ENCODE assay signal across 8 mouse cellular contexts in the genomic region with DNA sequence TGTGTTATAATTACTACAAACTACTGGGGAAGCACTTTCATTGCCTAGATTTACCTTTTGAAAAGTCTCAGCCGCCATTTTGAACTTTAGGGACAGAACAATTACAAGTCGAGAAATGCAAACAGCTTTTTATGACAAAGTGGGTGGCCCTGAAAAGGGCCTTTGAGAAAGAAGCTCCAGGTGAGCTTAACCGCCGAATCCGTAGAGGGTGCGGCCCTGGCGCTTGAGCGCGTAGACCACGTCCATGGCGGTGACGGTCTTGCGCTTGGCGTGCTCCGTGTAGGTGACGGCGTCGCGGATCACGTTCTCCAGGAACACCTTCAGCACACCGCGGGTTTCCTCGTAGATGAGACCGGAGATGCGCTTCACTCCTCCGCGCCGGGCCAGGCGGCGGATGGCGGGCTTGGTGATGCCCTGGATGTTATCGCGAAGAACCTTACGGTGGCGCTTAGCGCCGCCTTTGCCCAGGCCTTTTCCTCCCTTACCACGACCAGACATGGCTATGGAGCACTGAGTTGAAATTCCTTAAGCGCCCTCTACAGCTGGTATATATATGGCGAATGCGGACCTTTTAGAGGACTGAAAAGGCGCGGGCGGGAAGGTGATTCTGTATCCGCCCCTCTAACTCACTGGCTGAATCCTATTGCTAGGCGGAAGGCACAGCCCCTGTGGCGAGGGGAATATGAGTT. TPM values are rescaled to one million over a fixed set of nuclear protein-coding genes. Genes with fewer than 3 reads are reported as not detected.
DNase-seq lines count a peak whose midpoint lies in the region; ATAC-seq and TF ChIP-seq lines count a peak whose summit lies in the region.
"Not testable (repeated sequence)": the region's sequence is repeated elsewhere in the genome, so short reads cannot be mapped to it uniquely, and the experiment has no call there.

A gene (minus strand): TSS at position 503 of the 689 bp plus-strand sequence.

- H3K4me3 ChIP-seq in lung, embryonic 15.5 days, result peak within 1 kb of the TSS; percentile 48
- peak within 1 kb of the TSS; percentile 53 for H3K4me3 ChIP-seq in olfactory bulb, adult 2 months (ENCODE audit: insufficient read depth, low read depth, low read length)

- H3K27ac ChIP-seq in lung, embryonic 15.5 days, result peak within 1 kb of the TSS; percentile 93
- peak within 1 kb of the TSS; percentile 82 for H3K27ac ChIP-seq in olfactory bulb, adult 2 months (ENCODE audit: insufficient read depth, low read depth, low read length)

- H3K4me1 ChIP-seq in lung, embryonic 15.5 days; olfactory bulb, adult 2 months (ENCODE audit: control insufficient read depth, insufficient read depth, low read length): not testable (repeated sequence)

- not testable (repeated sequence) for H3K36me3 ChIP-seq in lung, embryonic 15.5 days

- H3K4me2 ChIP-seq in lung, embryonic 15.5 days, result peak within 1 kb of the TSS; percentile 62

- DNase-seq in MEL-GATA-1-ER (ENCODE audit: extremely low read depth, low read depth), result peak; percentile 94
- DNase-seq in cerebellum, adult 8-10 months, result peak; percentile 88
- DNase-seq in forelimb bud, embryonic 11.5 days (ENCODE audit: low read depth, low spot score), result peak; percentile 97
- DNase-seq in layer of hippocampus, adult 9-10 months (ENCODE audit: low spot score), result peak; percentile 94
- DNase-seq in thymus, adult 18-20 months, result peak; percentile 77 to 88

- H3K9me3 ChIP-seq in lung, embryonic 15.5 days, result not testable (repeated sequence)

- TF ChIP-seq POLR2A in olfactory bulb, adult 2 months (IDR thresholded peaks at IDR 0.05; ENCODE audit: insufficient read depth, low read depth, low read length), result peak; percentile 78

- H3K27me3 ChIP-seq in lung, embryonic 15.5 days, result not testable (repeated sequence)

- H3K9ac ChIP-seq in lung, embryonic 15.5 days, result peak within 1 kb of the TSS; percentile 54

- WGBS in lung, embryonic 15.5 days, result under 1% methylated on average over 47 of the region's 47 CpGs
- under 1% methylated on average over 47 of the region's 47 CpGs for WGBS in olfactory bulb, adult 2 months

- peak; percentile 62 to 74 for ATAC-seq in hematopoietic stem cell, adult 5-6 weeks (replicated peaks in 1 of 2; ENCODE audit: insufficient read depth in 1 of 2, low FRiP score in 2 of 2, low TSS enrichment in 1 of 2, low read depth in 1 of 2, poor library complexity in 2 of 2, severe bottlenecking in 2 of 2)
- ATAC-seq in lung, embryonic 15.5 days (ENCODE audit: borderline replicate concordance, extremely low read depth, low FRiP score, low TSS enrichment), result peak; percentile 81

- TF ChIP-seq CTCF in olfactory bulb, adult 2 months (IDR thresholded peaks at IDR 0.05; ENCODE audit: insufficient read depth, low read depth, low read length), result not testable (repeated sequence)

RNA-seq across cellular contexts. Expression of the gene that starts here (rescaled TPM):
- total RNA-seq in hematopoietic stem cell, adult 5-6 weeks (2017), result 943 and 1,781 TPM in 2 replicates
- 1.7 and 2.1 TPM in 2 replicates for polyA plus RNA-seq in lung, embryonic 15.5 days (2015; fragmentation: Nextera tagmentation; extraction: Ambion mirVana)
- not detected in 2 replicates for polyA plus RNA-seq in olfactory bulb, adult 2 months (2012; ENCODE audit: insufficient read depth, insufficient read length, low replicate concordance, missing spikeins)

Comparison
In these comparisons a context has a peak if more than half of its experiments do, and no peak if none do; other contexts are left out.
1. Peak in every context shown above with its lines: DNase-seq, ATAC-seq, H3K4me3 ChIP-seq and H3K27ac ChIP-seq.